Comparison of ENCODE assay signal across 32 mouse cellular contexts in the genomic region with DNA sequence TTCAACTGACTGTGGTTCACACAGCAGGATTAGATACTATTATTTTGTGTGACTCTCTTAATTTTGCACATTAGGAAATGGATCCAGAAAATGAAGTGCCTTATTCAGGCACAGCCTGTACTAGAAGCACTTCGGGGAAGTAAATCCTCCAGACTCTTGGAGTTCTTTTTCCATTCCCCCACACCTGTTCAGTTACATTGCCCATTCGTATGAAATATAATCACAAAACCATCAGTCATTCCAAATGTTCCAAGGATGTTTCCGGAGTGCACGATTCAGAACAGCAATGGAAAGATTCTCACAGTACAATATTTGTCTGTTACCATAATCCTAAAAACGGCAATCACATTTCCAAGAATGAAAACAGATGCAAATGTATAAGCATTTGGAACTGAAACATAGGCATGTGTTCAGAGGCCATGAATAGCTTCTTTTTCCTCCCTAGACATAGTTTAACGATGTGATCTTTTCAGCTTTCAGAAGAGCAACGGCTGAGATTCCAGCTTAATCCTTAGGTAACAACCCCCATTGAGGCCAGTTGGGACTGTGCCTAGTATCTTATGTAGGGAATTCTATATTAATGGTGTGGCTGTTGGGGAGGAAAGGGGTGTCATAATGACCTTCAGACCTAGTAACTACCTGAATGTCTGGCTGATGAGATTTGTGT. TPM values are rescaled to one million over a fixed set of nuclear protein-coding genes. Genes with fewer than 3 reads are reported as not detected.
DNase-seq lines count a peak whose midpoint lies in the region; ATAC-seq and TF ChIP-seq lines count a peak whose summit lies in the region.
"Had no signal": no experiment of that assay in that cellular context is flagged by ENCODE, and none has a peak within 500 bp of the region (broad histone marks: within the 10 kb centered on the region; RNA-seq: fewer than 3 reads in every experiment).

No protein-coding gene starts in this region.

- no peaks in the 10 kb centered on the region for H3K4me1 ChIP-seq in forebrain, postnatal 0 days (ENCODE audit: insufficient read depth)
- H3K4me1 ChIP-seq in forebrain, embryonic 12.5 days, result no peaks in the 10 kb centered on the region
- no peaks in the 10 kb centered on the region for H3K4me1 ChIP-seq in limb, embryonic 13.5 days
- H3K4me1 ChIP-seq: embryonic facial prominence, embryonic 13.5 days; forebrain, embryonic 13.5 days; heart, embryonic 10.5 days; heart, embryonic 13.5 days had no signal

- DNase-seq in forebrain, postnatal 0 days, result peak; percentile 1
- DNase-seq in brain, embryonic 14.5 days (ENCODE audit: low read depth), result peak; percentile 19
- DNase-seq in layer of hippocampus, adult 11-12 months (ENCODE audit: low spot score), result no peak
- DNase-seq: adrenal gland, postnatal 10 days; adrenal gland, postnatal 36 days; B cell, adult 2 months; cerebellum, adult 11 months; cerebellum, adult 2 months; cerebellum, adult 9-11 months; cerebellum, postnatal 25 days; gastrocnemius, postnatal 10 days; gastrocnemius, postnatal 36 days; heart, adult 2 months; heart, postnatal 14 days; heart, postnatal 4 days had no signal

- H3K27ac ChIP-seq in forebrain, postnatal 0 days (ENCODE audit: low read depth, low read length), result no peak overlapping the region
- H3K27ac ChIP-seq in forebrain, embryonic 12.5 days, result no peak overlapping the region
- no peak overlapping the region for H3K27ac ChIP-seq in limb, embryonic 13.5 days
- H3K27ac ChIP-seq: embryonic facial prominence, embryonic 13.5 days; forebrain, embryonic 13.5 days; heart, adult 2 months; heart, embryonic 10.5 days; heart, embryonic 13.5 days; hindbrain, embryonic 14.5 days; hindbrain, postnatal 0 days had no signal

- TF ChIP-seq POLR2A in brain, embryonic 14.5 days (IDR thresholded peaks at IDR 0.05; ENCODE audit: borderline replicate concordance, extremely low read depth, insufficient read depth, insufficient read length, poor library complexity, severe bottlenecking), result no peak

- 48% methylated on average over 7 of the region's 7 CpGs for WGBS in forebrain, postnatal 0 days
- WGBS in forebrain, embryonic 12.5 days, result 66% methylated on average over 7 of the region's 7 CpGs
- 46% methylated on average over 7 of the region's 7 CpGs for WGBS in limb, embryonic 13.5 days

- H3K36me3 ChIP-seq in forebrain, postnatal 0 days (ENCODE audit: insufficient read depth), result no peaks in the 10 kb centered on the region
- no peaks in the 10 kb centered on the region for H3K36me3 ChIP-seq in forebrain, embryonic 12.5 days (replicated peaks)
- H3K36me3 ChIP-seq in limb, embryonic 13.5 days, result no peaks in the 10 kb centered on the region
- H3K36me3 ChIP-seq: embryonic facial prominence, embryonic 13.5 days; G1E; heart, embryonic 10.5 days; heart, embryonic 13.5 days had no signal

- H3K4me3 ChIP-seq in forebrain, postnatal 0 days (ENCODE audit: low read depth, low read length), result no peak overlapping the region
- no peak overlapping the region for H3K4me3 ChIP-seq in forebrain, embryonic 12.5 days (replicated peaks)
- no peak overlapping the region for H3K4me3 ChIP-seq in limb, embryonic 13.5 days
- H3K4me3 ChIP-seq: embryonic facial prominence, embryonic 13.5 days; forebrain, embryonic 13.5 days; heart, adult 2 months; heart, embryonic 10.5 days; heart, embryonic 13.5 days had no signal

- TF ChIP-seq CTCF in forebrain, postnatal 0 days (IDR thresholded peaks at IDR 0.05; ENCODE audit: low read depth), result no peak
- no peak for TF ChIP-seq CTCF in brain, embryonic 14.5 days (IDR thresholded peaks at IDR 0.05; ENCODE audit: borderline replicate concordance, extremely low read depth, insufficient read depth, insufficient read length)

- H3K4me2 ChIP-seq in forebrain, postnatal 0 days (ENCODE audit: low read depth), result no peak overlapping the region
- H3K4me2 ChIP-seq in forebrain, embryonic 12.5 days, result no peak overlapping the region
- H3K4me2 ChIP-seq in limb, embryonic 13.5 days (replicated peaks), result no peak overlapping the region
- H3K4me2 ChIP-seq: embryonic facial prominence, embryonic 13.5 days; forebrain, embryonic 13.5 days; heart, embryonic 13.5 days; hindbrain, embryonic 14.5 days had no signal

- no peak for ATAC-seq in forebrain, postnatal 0 days
- ATAC-seq in forebrain, embryonic 12.5 days (ENCODE audit: low FRiP score), result no peak
- peak; percentile 80 for ATAC-seq in limb, embryonic 13.5 days (ENCODE audit: low FRiP score, low read depth)
- no peak for ATAC-seq in erythroid progenitor cell, adult 5-6 weeks (replicated peaks; ENCODE audit: low FRiP score, poor library complexity, severe bottlenecking)
- ATAC-seq: forebrain, embryonic 13.5 days; forebrain, embryonic 16.5 days; hindbrain, postnatal 0 days; inflammation-experienced regulatory T-cells, adult 6 months; intestine, embryonic 16.5 days; Patski had no signal

- no peaks in the 10 kb centered on the region for H3K9me3 ChIP-seq in forebrain, postnatal 0 days (ENCODE audit: low read length)
- H3K9me3 ChIP-seq in forebrain, embryonic 12.5 days, result no peaks in the 10 kb centered on the region
- H3K9me3 ChIP-seq in limb, embryonic 13.5 days, result no peaks in the 10 kb centered on the region
- H3K9me3 ChIP-seq: embryonic facial prominence, embryonic 13.5 days; forebrain, embryonic 13.5 days; G1E; heart, embryonic 10.5 days; heart, embryonic 13.5 days had no signal

- no peaks in the 10 kb centered on the region for H3K27me3 ChIP-seq in forebrain, postnatal 0 days (ENCODE audit: insufficient read depth, low read length)
- H3K27me3 ChIP-seq in forebrain, embryonic 12.5 days, result no peaks in the 10 kb centered on the region
- no peaks in the 10 kb centered on the region for H3K27me3 ChIP-seq in limb, embryonic 13.5 days
- H3K27me3 ChIP-seq: CH12.LX; embryonic facial prominence, embryonic 13.5 days; forebrain, embryonic 13.5 days; heart, embryonic 13.5 days had no signal

- H3K9ac ChIP-seq in forebrain, postnatal 0 days, result no peak overlapping the region
- H3K9ac ChIP-seq in forebrain, embryonic 12.5 days, result no peak overlapping the region
- no peak overlapping the region for H3K9ac ChIP-seq in limb, embryonic 13.5 days
- H3K9ac ChIP-seq: embryonic facial prominence, embryonic 13.5 days; forebrain, embryonic 13.5 days; heart, embryonic 13.5 days; hindbrain, embryonic 14.5 days had no signal

RNA-seq across cellular contexts. Expression of gene Rtl3, which starts 30.8 kb away (rescaled TPM):
- total RNA-seq in forebrain, postnatal 0 days (2014; rRNA removed), result 1.2 and 1.3 TPM in 2 replicates
- 0.62 and 0.77 TPM in 2 replicates for polyA plus RNA-seq in forebrain, postnatal 0 days (2015; fragmentation: Nextera tagmentation; extraction: Ambion mirVana)
- polyA plus RNA-seq in forebrain, embryonic 12.5 days (2016; fragmentation: Nextera tagmentation; extraction: Ambion mirVana), result 2.4 and 3.6 TPM in 2 replicates
- 2.1 and 2.2 TPM in 2 replicates for polyA plus RNA-seq in brain, embryonic 14.5 days (2012; rRNA removed)
- polyA plus RNA-seq in limb, embryonic 13.5 days (2015; fragmentation: Nextera tagmentation; extraction: Ambion mirVana), result 70.1 and 78.5 TPM in 2 replicates
- not detected in 2 replicates for total RNA-seq in erythroid progenitor cell, adult 5-6 weeks (2015; ENCODE audit: low replicate concordance)
- not detected in 2 replicates for total RNA-seq in erythroid progenitor cell, adult 5-6 weeks (2017; ENCODE audit: low replicate concordance)
- total RNA-seq: CH12.LX; common myeloid progenitor, adult 5-6 weeks; granulocyte monocyte progenitor cell, adult 5-6 weeks had no signal
- polyA plus RNA-seq: cerebellum, adult 2 months; G1E; inflammation-experienced regulatory T-cells, adult 6 months; Patski had no signal

Comparison
In these comparisons a context has a peak if more than half of its experiments do, and no peak if none do; other contexts are left out.
1. RNA of gene Rtl3, which starts 30.8 kb away (polyA plus RNA-seq): 70.1 to 78.5 TPM in limb, embryonic 13.5 days; 2.4 to 3.6 TPM in forebrain, embryonic 12.5 days, 2.1 to 2.2 TPM in brain, embryonic 14.5 days and 0.62 to 0.77 TPM in forebrain, postnatal 0 days; every median in the first group is over 10 times any median in the second.